Mouse (Mus musculus) MEL (cell line): ENCODE results near the gene Mfap1a.

Experiments used
- CHD1 ChIP-seq: IDR thresholded peaks from 2 replicates; pipeline ENCODE4 v1.6.1; 2012; ENCODE audit warnings: low read depth, mild to moderate bottlenecking, inconsistent platforms, low read length, improper control_type of control experiment
- CTCF ChIP-seq, 3 experiments: IDR thresholded peaks in 2 of 3; conservative IDR thresholded peaks in 1 of 3; 2 replicates each; pipeline ENCODE4 v1.5.1; 2011 to 2012; ENCODE audit warnings: low read length in 3 of 3, low read depth in 2 of 3, mild to moderate bottlenecking in 2 of 3, improper control_type of control experiment in 1 of 3, inconsistent platforms in 1 of 3, mixed read lengths in 1 of 3, moderate library complexity in 1 of 3; ENCODE audit not compliant: control insufficient read depth in 1 of 3, insufficient read depth in 1 of 3, poor library complexity in 1 of 3, severe bottlenecking in 1 of 3
- RCOR1 ChIP-seq: IDR thresholded peaks from 2 replicates; pipeline ENCODE4 v1.6.1; 2012; ENCODE audit warnings: low read depth, mild to moderate bottlenecking, inconsistent platforms, low read length, improper control_type of control experiment
- TCF12 ChIP-seq: IDR thresholded peaks from 2 replicates; pipeline ENCODE4 v1.6.1; 2014; ENCODE audit warnings: low read depth, mild to moderate bottlenecking, inconsistent platforms, low read length, improper control_type of control experiment, moderate library complexity

DNA sequence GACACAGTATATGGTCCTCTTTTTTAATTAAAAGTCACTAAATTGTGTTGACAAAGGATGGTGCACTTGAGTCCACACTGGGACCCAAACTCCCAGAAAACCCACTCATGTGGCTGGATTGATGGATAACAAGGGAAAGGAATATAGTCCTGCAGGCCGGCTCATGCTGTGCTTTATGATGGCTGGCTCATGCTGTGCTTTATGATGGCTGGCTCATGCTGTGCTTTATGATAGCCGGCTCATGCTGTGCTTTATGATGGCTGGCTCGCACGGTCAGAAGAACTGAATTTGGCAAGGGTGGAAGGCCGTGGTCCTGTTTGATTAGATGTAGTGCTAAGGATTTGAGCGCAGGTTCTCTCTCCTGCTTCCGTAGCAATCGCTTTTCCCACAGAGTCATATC lies 22.9 kb downstream of the Mfap1a start:
- TF ChIP-seq CTCF (IDR thresholded peaks at IDR 0.05 in 2 of 3, conservative IDR thresholded peaks at IDR 0.05 in 1 of 3; ENCODE audit: control insufficient read depth in 1 of 3, insufficient read depth in 1 of 3, low read depth in 2 of 3, low read length in 3 of 3, poor library complexity in 1 of 3, severe bottlenecking in 1 of 3) = no peak
- no peak for TF ChIP-seq CHD1
- no peak for TF ChIP-seq TCF12
- no peak for TF ChIP-seq RCOR1
